Mouse (Mus musculus): ENCODE measurements around the gene Ltb. TPM values are rescaled to one million over a fixed set of nuclear protein-coding genes. Genes with fewer than 3 reads are reported as not detected.
"Not testable (repeated sequence)": the region's sequence is repeated elsewhere in the genome, so short reads cannot be mapped to it uniquely, and the experiment has no call there.

Ltb gene
- polyA plus RNA-seq, 1 experiment from 2014 or later: 1.5 TPM

- Histone ChIP-seq H3K9me3 (replicated peaks) (no peaks in the 10 kb centered on the region), H3K9ac (no peak overlapping the region), H3K36me3 (peaks cover 29% of the 10 kb centered on the region), H3K27me3 (no peaks in the 10 kb centered on the region), H3K4me1 (replicated peaks) (peaks cover 34% of the 10 kb centered on the region), H3K4me2 (no peak overlapping the region; the same call in 1 of the 2 replicates), H3K27ac (peak overlapping the region; percentile 96), H3K4me3 (no peak overlapping the region)
- ATAC-seq (replicated peaks; ENCODE audit: insufficient number of reproducible peaks, insufficient read depth, low FRiP score, low read depth): no peak
- WGBS: 68% methylated on average over 5 of the region's 5 CpGs
Measured at GRCm38 (mm10) chr17:35232659-35233058, 38.4 kb downstream of the Ltb start.

GRCm38 (mm10) chr17:35233114-35233980 lies 39.1 kb downstream of the Ltb start, which contains the start of gene Atp6v1g2:
TSS of gene Atp6v1g2 (plus strand) at chr17:35233660.
- H3K4me2 ChIP-seq: peak within 1 kb of the TSS; percentile 90
- H3K36me3 ChIP-seq: peaks cover 24% of the 10 kb centered on the region
- no peak within 1 kb of the TSS; the same call in 1 of the 2 replicates for H3K9ac ChIP-seq
- H3K27ac ChIP-seq: peak within 1 kb of the TSS; percentile 96
- no peaks in the 10 kb centered on the region for H3K27me3 ChIP-seq
- ATAC-seq (replicated peaks; ENCODE audit: insufficient number of reproducible peaks, insufficient read depth, low FRiP score, low read depth): no peak
- H3K9me3 ChIP-seq (replicated peaks): no peaks in the 10 kb centered on the region
- 48% methylated on average over 18 of the region's 18 CpGs for WGBS
- H3K4me1 ChIP-seq (replicated peaks): peaks cover 34% of the 10 kb centered on the region
- H3K4me3 ChIP-seq: peak within 1 kb of the TSS; percentile 63

GRCm38 (mm10) chr17:35234090-35234489 lies 39.9 kb downstream of the Ltb start:
- Histone ChIP-seq H3K4me2 (peak overlapping the region; percentile 90), H3K4me1 (replicated peaks) (peaks cover 34% of the 10 kb centered on the region), H3K36me3 (peaks cover 19% of the 10 kb centered on the region), H3K27ac (peak overlapping the region; percentile 96), H3K4me3 (peak overlapping the region; percentile 63)
- not testable (repeated sequence) for H3K9ac ChIP-seq; H3K9me3 ChIP-seq (replicated peaks); H3K27me3 ChIP-seq; ATAC-seq (replicated peaks; ENCODE audit: insufficient number of reproducible peaks, insufficient read depth, low FRiP score, low read depth)
- 80% methylated on average over 7 of the region's 7 CpGs for WGBS

- Histone ChIP-seq H3K36me3 (peaks cover 11% of the 10 kb centered on the region; the same call in 1 of the 2 replicates), H3K27ac (peak overlapping the region; percentile 96), H3K4me2 (peak overlapping the region; percentile 90), H3K4me3 (peak overlapping the region; percentile 63), H3K9ac (peak overlapping the region; percentile 75), H3K4me1 (replicated peaks) (peaks cover 34% of the 10 kb centered on the region), H3K27me3 (no peaks in the 10 kb centered on the region), H3K9me3 (replicated peaks) (no peaks in the 10 kb centered on the region)
- 2% methylated on average over 31 of the region's 31 CpGs for WGBS
- ATAC-seq (replicated peaks; ENCODE audit: insufficient number of reproducible peaks, insufficient read depth, low FRiP score, low read depth): no peak
Measured at GRCm38 (mm10) chr17:35234903-35235302, 40.7 kb downstream of the Ltb start.

GRCm38 (mm10) chr17:35235614-35236389 lies 41.6 kb downstream of the Ltb start, which contains the start of gene Nfkbil1:
TSS of gene Nfkbil1 (minus strand) at chr17:35235792.
- Histone ChIP-seq H3K36me3 (peaks cover 8% of the 10 kb centered on the region; the same call in 1 of the 2 replicates), H3K4me1 (replicated peaks) (peaks cover 39% of the 10 kb centered on the region), H3K9ac (peak within 1 kb of the TSS; percentile 75), H3K27me3 (no peaks in the 10 kb centered on the region), H3K4me2 (peak within 1 kb of the TSS; percentile 90), H3K27ac (peak within 1 kb of the TSS; percentile 96), H3K4me3 (peak within 1 kb of the TSS; percentile 63), H3K9me3 (replicated peaks) (no peaks in the 10 kb centered on the region)
- peak; percentile 85 for ATAC-seq (replicated peaks; ENCODE audit: insufficient number of reproducible peaks, insufficient read depth, low FRiP score, low read depth)
- WGBS: under 1% methylated on average over 35 of the region's 35 CpGs

- Histone ChIP-seq H3K9me3 (replicated peaks) (no peaks in the 10 kb centered on the region), H3K4me3 (peak overlapping the region; percentile 63), H3K36me3 (peaks cover 2% of the 10 kb centered on the region; the same call in 1 of the 2 replicates), H3K9ac (peak overlapping the region; percentile 75), H3K27me3 (no peaks in the 10 kb centered on the region), H3K4me1 (replicated peaks) (peaks cover 43% of the 10 kb centered on the region), H3K4me2 (peak overlapping the region; percentile 90), H3K27ac (peak overlapping the region; percentile 96)
- ATAC-seq (replicated peaks; ENCODE audit: insufficient number of reproducible peaks, insufficient read depth, low FRiP score, low read depth): peak; percentile 59
- under 1% methylated on average over 18 of the region's 18 CpGs for WGBS
Measured at GRCm38 (mm10) chr17:35236390-35236746, 42.1 kb downstream of the Ltb start.

- Histone ChIP-seq H3K36me3 (peaks cover 2% of the 10 kb centered on the region; the same call in 1 of the 2 replicates), H3K27me3 (no peaks in the 10 kb centered on the region), H3K9me3 (replicated peaks) (no peaks in the 10 kb centered on the region), H3K4me3 (no peak overlapping the region), H3K4me1 (replicated peaks) (peaks cover 39% of the 10 kb centered on the region), H3K27ac (no peak overlapping the region), H3K9ac (no peak overlapping the region), H3K4me2 (no peak overlapping the region)
- no peak for ATAC-seq (replicated peaks; ENCODE audit: insufficient number of reproducible peaks, insufficient read depth, low FRiP score, low read depth)
- WGBS: 71% methylated on average over 9 of the region's 9 CpGs
Measured at GRCm38 (mm10) chr17:35236996-35237395, 42.8 kb downstream of the Ltb start.

- Histone ChIP-seq H3K27me3 (no peaks in the 10 kb centered on the region), H3K36me3 (peaks cover 2% of the 10 kb centered on the region; the same call in 1 of the 2 replicates), H3K4me3 (no peak overlapping the region), H3K4me2 (no peak overlapping the region), H3K27ac (no peak overlapping the region), H3K4me1 (replicated peaks) (peaks cover 34% of the 10 kb centered on the region), H3K9me3 (replicated peaks) (no peaks in the 10 kb centered on the region), H3K9ac (no peak overlapping the region)
- ATAC-seq (replicated peaks; ENCODE audit: insufficient number of reproducible peaks, insufficient read depth, low FRiP score, low read depth): no peak
- 81% methylated on average over 12 of the region's 12 CpGs for WGBS
Measured at GRCm38 (mm10) chr17:35237504-35237903, 43.3 kb downstream of the Ltb start.

- Histone ChIP-seq H3K9ac (no peak overlapping the region), H3K27ac (peak overlapping the region; percentile 98; the same call in 1 of the 2 replicates), H3K4me2 (no peak overlapping the region), H3K9me3 (replicated peaks) (no peaks in the 10 kb centered on the region), H3K36me3 (peaks cover 15% of the 10 kb centered on the region), H3K4me3 (no peak overlapping the region), H3K27me3 (no peaks in the 10 kb centered on the region), H3K4me1 (replicated peaks) (peaks cover 31% of the 10 kb centered on the region)
- 77% methylated on average over 5 of the region's 5 CpGs for WGBS
- ATAC-seq (replicated peaks; ENCODE audit: insufficient number of reproducible peaks, insufficient read depth, low FRiP score, low read depth): no peak
Measured at GRCm38 (mm10) chr17:35239700-35240099, 45.5 kb downstream of the Ltb start.

GRCm38 (mm10) chr17:35240384-35241304 lies 46.4 kb downstream of the Ltb start:
- Histone ChIP-seq H3K9me3 (replicated peaks) (no peaks in the 10 kb centered on the region), H3K36me3 (peaks cover 25% of the 10 kb centered on the region), H3K4me2 (peak overlapping the region; percentile 79), H3K27me3 (no peaks in the 10 kb centered on the region), H3K9ac (peak overlapping the region; percentile 93), H3K4me3 (peak overlapping the region; percentile 81), H3K4me1 (replicated peaks) (peaks cover 38% of the 10 kb centered on the region), H3K27ac (peak overlapping the region; percentile 98)
- no peak for ATAC-seq (replicated peaks; ENCODE audit: insufficient number of reproducible peaks, insufficient read depth, low FRiP score, low read depth)
- 31% methylated on average over 12 of the region's 12 CpGs for WGBS
